Mouse (Mus musculus) lung, adult 2 months (tissue): Measurements from ENCODE around the gene Ano10.

ENCODE experiments used
- CTCF ChIP-seq: fragments of 200-500 bp; IDR thresholded peaks from 2 replicates; pipeline ENCODE4 v1.5.1; 2011; ENCODE audit warnings: mild to moderate bottlenecking, low read length, control low read depth; ENCODE audit not compliant: insufficient read depth
- POLR2A ChIP-seq: fragments of 200-500 bp; IDR thresholded peaks from 2 replicates; pipeline ENCODE4 v1.6.1; 2011; ENCODE audit warnings: low read depth, mild to moderate bottlenecking, control low read depth, low read length, borderline replicate concordance; ENCODE audit errors: extremely low read depth

DNA sequence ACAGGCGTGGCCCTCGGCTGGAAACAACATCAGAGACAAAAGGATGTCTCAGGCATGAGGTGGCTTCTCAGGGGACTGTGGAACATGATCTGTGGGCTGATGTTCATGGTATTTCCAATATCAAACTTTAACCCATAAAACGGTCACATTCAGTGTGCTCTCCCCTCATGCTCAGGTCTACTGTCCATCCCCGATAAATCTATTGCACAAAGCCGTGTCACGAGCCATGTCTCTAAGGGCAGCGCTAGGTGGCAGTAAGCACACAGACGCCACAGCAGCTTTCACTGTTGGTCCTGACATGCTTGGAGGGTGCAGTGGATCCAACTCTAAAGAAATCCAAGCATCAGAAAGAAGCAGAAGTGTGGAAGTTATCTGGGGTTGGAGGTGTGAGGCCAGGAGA, 46.1 kb downstream of the Ano10 start:
- no peak for TF ChIP-seq POLR2A
- TF ChIP-seq CTCF, result peak; percentile 78
